Mouse (Mus musculus): ENCODE data around the gene Dpp6.

Gene Dpp6

GRCm38 (mm10) chr5:27056436-27056835 lies 239.4 kb downstream of the Dpp6 start:
- no peak for DNase-seq (ENCODE audit: low spot score in 2 of 2)

DNA sequence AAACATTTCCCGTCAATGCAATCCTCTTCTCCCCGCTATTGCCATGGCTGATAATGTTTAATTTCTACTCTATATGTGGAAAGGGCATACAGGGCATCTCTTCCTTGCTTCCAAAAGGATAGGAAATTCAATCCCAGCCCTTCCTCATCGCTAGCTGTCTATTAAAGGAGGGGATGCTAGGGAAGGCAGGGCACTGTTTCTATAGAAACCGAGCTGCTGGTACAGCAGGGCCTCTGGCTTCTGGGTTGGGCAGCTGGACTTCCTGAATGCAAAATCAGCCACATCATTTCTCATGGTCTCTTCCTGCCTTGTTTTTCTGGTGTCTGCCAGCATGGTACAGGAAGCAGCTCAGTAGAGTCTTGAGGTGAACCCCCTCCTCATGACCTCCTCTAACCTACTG lies 243.1 kb downstream of the Dpp6 start:
- DNase-seq (ENCODE audit: low spot score in 2 of 2), result no peak

DNA sequence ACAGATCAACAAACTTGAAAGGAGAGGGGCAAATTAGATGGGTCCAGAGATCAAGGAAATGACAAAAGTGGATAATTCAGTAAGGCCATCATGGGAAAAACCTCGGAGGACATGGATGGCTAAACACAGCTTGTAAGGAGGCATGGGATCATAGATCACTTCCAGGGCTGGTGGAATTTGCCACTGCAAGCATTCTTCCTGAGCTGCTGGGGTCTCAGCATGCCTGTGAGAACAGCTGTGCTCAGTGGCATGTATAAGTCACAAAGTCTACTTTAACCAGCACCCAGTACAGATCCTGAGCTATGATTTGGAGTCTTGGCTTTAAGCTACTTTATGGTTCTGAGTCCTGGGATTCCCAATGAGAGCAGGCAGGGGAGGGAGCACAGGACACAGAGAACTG lies 246.9 kb downstream of the Dpp6 start:
- no peak for DNase-seq (ENCODE audit: low spot score in 2 of 2)

GRCm38 (mm10) chr5:27066837-27067236 lies 249.8 kb downstream of the Dpp6 start:
- no peak for DNase-seq (ENCODE audit: low spot score in 2 of 2)

GRCm38 (mm10) chr5:27075131-27075591 lies 258.2 kb downstream of the Dpp6 start:
- peak; percentile 74 to 79 for DNase-seq (ENCODE audit: low spot score in 2 of 2)

GRCm38 (mm10) chr5:27076046-27076445 lies 259.0 kb downstream of the Dpp6 start:
- peak in 1 of 2 experiments; percentile 41 for DNase-seq (ENCODE audit: low spot score in 2 of 2)

DNA sequence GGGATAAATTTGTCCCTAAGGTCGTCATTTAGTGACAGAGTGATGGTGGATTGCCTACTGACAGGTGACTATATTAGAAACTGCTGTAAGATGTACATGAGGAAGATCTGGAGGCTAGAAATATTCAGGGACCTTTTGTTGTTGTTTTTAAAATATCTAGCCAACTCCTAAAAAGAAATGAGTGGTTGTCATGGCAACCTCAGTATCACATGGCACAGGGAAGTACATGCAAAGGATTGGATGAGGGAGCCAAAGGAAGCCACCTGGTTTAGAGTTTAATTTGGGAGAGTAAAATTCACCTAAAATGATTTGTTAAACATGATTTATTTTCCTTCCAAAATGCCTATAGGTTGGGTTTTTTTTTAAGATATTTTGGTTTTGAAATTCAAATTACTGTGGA lies 260.8 kb downstream of the Dpp6 start:
- DNase-seq (ENCODE audit: low spot score in 2 of 2), result no peak

DNA sequence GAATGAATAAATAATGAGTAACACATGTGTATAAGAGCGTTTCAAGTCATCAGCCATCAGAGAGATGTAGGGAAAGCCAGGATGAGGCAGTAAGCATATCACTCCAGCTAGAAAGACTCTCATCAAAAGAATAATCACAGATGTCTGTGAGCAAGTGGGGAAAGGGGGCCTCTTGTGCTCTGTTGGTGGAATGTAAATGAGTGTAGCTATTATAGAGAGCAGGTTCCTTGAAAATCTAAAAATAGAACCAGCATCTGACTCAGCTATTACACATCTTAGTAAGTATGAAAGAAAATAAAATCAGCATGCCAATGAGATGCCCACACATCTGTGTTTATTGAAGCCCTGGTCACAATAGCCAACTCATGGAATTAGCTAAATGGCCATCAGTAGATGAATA lies 264.3 kb downstream of the Dpp6 start:
- DNase-seq (ENCODE audit: low spot score in 2 of 2), result peak in 1 of 2 experiments; percentile 21

DNA sequence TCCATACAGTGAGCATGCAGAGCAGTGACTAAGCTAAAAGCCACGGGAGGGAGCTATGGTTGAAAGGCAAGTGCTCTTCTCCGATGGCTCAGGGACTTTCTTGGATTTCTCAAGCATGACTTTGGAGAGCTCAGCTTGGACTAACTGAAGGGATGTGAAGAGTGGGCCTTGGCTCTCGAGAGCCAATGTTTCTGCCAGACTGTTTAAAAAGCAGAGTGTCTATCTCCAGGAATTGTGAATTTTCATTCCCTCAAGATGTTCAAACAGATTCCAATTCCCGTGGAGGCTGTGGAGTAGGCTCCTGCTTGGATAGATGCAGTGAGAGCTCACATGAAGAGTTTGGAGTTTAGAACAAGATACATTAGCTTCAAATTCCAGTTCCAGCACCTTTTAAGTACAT lies 266.8 kb downstream of the Dpp6 start:
- DNase-seq (ENCODE audit: low spot score in 2 of 2), result peak in 1 of 2 experiments; percentile 14

GRCm38 (mm10) chr5:27108221-27108620 lies 291.2 kb downstream of the Dpp6 start:
- DNase-seq (ENCODE audit: low spot score in 2 of 2), result no peak

- no peak for DNase-seq (ENCODE audit: low spot score in 2 of 2)
Measured at GRCm38 (mm10) chr5:27122479-27122878, 305.5 kb downstream of the Dpp6 start.

GRCm38 (mm10) chr5:27122944-27123343 lies 305.9 kb downstream of the Dpp6 start:
- no peak for DNase-seq (ENCODE audit: low spot score in 2 of 2)

DNA sequence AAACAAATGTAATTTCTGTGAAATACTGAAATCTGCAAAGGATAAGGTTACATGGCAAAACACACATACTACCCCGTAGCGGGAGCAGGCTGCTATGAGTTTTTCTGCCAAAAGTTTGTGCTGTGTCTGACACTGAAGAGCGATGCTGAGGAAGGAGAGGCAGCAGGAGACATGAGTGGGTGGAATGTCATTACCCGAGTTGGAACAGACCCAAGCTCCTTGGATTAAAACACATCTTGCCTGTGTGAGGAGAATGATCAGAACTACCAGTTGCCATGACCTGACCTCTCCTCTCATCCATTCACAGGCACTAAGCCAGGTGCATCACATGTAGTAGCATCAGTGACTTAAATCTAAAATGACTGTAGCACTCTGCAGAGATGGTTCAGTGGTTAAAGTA lies 309.0 kb downstream of the Dpp6 start:
- peak; percentile 12 to 20 for DNase-seq (ENCODE audit: low spot score in 2 of 2)

- peak in 1 of 2 experiments; percentile 12 for DNase-seq (ENCODE audit: low spot score in 2 of 2)
Measured at GRCm38 (mm10) chr5:27133196-27133595, 316.2 kb downstream of the Dpp6 start.

DNA sequence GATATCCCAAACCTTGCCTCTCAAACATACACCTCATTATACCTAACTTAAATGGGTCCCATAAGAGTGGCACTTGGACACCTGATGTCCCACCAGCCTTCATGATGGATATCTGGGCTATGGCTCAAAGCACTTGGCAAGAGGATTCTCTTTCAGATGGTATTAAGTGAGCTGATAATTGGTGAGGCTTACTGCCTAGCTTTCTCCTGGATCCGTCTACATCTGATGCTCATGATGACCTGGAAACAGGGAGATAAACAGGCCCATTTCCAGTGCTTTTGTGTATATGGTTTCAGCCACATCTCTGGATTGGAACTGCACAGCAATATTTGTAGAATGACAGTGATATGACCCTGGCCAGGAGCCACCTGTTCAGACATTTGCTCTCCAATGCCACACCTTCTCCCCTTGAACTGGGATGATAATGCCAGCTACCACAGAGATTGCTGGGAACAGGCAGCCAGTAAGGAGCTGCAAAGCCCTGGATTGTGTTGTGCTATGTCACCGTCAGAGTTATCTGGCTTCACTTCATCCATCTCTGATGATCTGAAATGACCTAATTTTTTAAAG lies 317.5 kb downstream of the Dpp6 start:
- DNase-seq (ENCODE audit: low spot score in 2 of 2), result no peak

GRCm38 (mm10) chr5:27147397-27147945 lies 330.5 kb downstream of the Dpp6 start:
- no peak for DNase-seq (ENCODE audit: low spot score in 2 of 2)

- DNase-seq (ENCODE audit: low spot score in 2 of 2), result no peak
Measured at GRCm38 (mm10) chr5:27151017-27151416, 334.0 kb downstream of the Dpp6 start.

- DNase-seq (ENCODE audit: low spot score in 2 of 2), result no peak
Measured at GRCm38 (mm10) chr5:27155671-27156070, 338.7 kb downstream of the Dpp6 start.

GRCm38 (mm10) chr5:27156366-27156765 lies 339.4 kb downstream of the Dpp6 start:
- no peak for DNase-seq (ENCODE audit: low spot score in 2 of 2)

DNA sequence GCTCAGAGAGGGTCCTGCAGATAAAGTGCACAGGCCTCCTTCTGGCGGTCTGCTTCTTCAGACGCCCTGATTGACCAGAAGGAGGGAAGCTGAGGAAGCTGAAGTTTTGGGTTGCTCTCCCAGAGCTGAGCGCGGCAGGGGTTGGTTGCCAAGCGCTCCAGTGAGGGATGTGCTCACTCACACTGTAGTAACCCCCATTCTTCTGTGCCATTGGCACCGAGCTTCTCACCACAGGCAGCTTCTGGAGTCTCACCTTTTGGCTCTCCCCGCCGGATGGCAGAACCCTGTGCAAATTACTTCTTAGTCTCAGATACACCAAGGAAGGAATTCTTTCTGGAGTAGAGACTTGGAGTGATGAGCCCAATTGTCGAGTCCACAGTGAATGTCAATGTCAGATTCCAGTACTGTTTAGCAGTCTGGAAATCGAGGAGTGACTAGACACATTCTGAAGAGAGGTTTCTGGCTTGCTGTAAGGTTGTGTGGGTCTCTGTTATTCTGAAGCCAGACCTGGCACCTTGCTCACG lies 344.2 kb downstream of the Dpp6 start:
- no peak for DNase-seq (ENCODE audit: low spot score in 2 of 2)

DNA sequence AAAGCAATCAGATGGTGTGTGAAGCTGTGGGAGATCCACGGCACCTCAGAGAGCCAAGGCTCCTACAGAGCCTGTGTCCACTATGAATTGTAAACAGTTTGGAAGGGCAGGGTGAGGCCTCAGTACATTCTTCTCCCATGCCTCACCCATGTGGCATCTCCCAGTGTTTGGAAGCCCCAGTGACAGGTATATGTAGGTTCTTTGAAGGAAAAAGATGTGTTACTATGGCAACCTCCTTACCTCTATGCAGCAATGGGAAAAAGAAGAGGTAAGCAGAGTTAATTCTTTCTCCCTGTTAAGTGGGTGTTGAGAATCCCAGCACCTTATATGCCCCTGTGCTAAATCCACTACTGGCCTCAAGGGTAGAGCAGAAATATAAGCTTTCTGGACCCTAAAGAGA lies 351.5 kb downstream of the Dpp6 start:
- DNase-seq (ENCODE audit: low spot score in 2 of 2), result no peak

- no peak for DNase-seq (ENCODE audit: low spot score in 2 of 2)
Measured at GRCm38 (mm10) chr5:27184963-27185362, 368.0 kb downstream of the Dpp6 start.

DNA sequence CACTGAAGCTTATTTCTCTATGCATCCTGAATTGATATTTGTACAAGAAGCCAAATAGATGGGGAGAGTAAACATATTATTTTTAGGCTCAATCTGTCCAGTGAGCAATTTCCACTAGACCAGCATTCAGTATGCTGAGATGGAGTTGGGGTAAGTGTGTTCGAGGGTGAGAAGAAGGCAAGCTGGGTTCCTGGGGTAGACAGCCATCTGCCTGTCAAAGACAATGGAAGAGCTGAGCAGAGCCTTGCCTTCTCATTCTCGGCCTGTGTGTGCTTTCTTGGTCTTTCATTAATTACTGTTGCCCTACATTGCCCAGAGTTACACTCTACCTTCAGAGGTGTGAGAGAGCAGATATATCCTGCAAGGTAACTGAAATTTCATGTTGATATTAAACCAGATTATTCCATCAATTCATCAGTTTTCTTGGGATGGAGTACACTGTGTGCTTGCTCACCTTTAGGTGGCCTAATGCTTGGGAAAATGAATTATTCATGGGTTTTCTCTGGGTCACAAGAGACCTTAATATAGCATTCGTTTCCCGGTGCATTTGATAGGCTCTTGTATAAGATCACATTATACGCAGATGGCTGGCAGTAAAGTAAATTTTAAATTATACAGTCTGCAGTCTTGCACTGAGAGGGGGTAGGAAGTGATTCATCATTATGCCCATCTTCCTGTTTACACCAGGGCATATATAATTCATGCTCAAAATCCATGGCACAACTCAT lies 374.4 kb downstream of the Dpp6 start:
- DNase-seq (ENCODE audit: low spot score in 2 of 2), result no peak

All from frontal cortex, postnatal 36 days (tissue).